Mouse (Mus musculus): ENCODE results near the gene Smarcd2.

Gene Smarcd2

DNA sequence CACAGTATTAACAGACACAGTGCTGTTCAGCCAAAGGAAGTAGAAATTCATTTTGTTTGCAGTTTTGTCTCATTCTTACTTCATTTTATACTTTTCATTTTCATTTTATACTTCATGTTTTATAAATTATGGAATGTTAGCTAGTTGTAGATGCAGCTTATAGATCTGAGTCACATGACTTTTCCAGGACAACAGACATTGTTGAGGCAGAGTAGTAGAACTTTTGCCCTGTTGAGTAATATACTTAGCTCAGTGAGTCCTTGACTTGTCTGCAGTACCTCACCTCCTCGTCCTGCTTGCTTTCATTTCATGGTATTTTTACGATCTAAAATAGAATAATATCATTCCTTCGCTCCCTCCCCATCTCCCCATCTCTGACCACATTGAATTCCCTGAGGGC lies 52.2 kb downstream of the Smarcd2 start:
- no peak for DNase-seq

DNA sequence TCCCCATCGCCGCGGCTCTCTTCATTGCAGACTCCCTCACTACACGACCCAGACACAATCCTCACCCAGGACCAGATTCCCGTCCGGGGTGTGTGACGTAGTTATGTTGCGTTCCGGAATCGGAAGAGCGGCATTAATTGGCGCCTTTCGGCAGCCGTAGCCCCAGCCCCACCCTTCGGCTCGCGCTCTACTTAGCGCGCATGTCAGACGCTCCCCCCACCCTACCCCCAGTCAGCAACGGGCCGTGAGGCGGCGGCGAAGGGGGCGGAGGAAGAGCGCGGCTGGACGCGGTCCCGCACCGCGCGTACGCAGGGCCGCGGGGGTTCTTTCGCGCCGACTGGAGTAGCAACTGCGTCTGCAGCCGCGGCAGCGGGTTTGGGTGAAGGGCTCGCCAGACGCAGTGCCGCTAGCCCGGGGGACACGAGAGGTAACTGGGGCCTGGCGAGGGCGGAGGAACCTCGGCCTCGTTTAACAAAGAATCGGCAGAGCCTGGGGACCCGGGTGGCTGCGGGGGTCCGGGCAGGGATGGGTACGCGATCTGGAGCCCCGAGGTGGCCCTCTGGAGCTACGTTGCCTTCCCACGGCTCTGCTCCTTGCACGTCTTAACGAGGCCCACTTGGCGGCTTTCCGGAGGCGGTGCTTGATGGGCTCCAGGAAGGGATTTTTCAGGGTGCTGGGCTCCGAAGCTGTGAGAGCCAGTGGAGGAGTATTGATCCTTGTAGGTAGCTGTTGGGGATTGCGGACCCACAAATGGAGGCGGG lies 55.9 kb downstream of the Smarcd2 start, which contains the start of gene Ddx42:
Gene Ddx42, plus strand, starts transcription at position 197 of the 761 bp plus-strand sequence.
- DNase-seq: peak; percentile 94

DNA sequence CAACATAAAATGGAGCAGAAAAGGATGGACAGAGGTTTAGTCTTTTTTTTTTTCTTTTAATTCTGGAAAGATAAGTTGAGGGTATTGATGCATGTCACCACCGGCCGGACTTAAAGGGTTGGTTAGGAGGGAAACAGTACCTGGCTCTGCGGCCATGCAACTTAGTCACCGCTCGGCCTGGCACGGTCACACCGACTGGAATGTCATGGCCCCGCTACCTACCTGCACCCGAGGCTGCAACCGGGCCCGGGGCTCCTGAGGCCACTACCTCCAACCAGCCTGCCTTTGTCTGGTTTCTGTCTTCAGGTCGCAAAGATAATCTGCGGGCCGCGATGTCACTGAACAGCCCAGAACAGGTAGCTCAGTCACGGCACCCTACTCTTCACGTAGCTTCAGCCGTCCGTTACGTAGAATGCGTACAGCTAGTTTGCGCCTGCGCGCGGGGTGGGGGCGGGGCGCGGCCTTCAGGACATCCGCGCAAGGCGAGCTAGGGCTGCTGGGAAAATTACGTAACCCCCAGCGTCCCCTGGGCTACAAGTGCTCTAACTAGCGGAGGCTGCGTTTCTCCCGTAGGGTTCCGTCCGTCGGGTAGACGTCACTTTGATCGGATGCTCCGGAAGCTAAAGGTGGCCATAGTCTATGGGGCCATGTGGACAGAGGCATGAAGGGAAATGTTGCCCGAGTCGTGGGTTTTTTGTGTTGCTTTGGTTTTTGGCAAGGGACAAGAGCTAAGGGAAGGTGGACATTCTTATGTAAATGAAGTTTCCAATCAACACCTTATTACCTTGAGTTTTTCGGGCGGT lies 56.6 kb downstream of the Smarcd2 start, which contains the start of gene Ccdc47:
Gene Ccdc47, minus strand, starts transcription at position 418 of the 803 bp plus-strand sequence.
- DNase-seq: peak; percentile 97

DNA sequence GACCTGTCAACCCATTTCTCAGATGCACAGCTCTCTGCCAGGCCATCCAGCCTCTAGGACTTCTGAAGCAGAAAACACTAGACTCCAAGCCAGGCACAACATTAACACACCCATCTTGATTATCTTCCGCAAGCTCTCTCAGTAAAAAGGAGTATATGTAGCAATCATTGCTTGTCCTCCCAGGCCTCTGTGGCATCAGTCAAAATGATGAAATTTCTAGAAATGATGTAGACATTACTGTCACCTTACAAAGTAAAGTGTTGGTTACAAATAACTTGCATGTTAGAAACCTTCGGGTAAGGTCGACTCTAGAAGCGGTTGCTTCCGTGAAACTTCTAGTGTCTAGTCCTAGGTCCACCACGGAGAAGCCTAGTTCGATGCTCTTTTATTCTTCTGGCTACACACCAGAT lies 57.3 kb downstream of the Smarcd2 start:
- no peak for DNase-seq

DNA sequence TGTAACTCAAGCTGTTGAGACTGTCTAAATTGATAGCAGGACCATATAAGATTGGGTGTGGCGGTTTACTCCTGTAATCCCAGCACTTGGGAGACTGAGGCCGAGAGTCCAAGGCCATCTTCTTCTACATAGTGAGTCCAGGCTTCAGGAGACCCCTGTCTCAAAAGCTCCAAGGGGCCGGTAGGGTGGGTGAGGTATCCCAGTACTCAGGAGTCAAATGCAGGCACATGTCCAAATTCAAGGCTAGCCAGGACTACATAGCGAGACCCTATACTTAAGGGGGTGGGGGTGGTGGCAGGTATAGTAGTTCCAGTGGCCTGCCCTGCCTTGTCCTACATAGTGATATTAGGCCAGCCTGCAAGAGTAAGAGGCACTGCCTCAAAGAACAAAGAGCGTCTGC lies 57.9 kb downstream of the Smarcd2 start:
- DNase-seq: peak in 1 of 2 experiments; percentile 40
